Mouse (Mus musculus) adrenal gland (tissue): ENCODE data around the gene Foxp3.

Source experiments
- intact Hi-C: fragments of 180-260 bp; cut with DNase I; formaldehyde crosslinking; loops from one replicate; pipeline ENCODE4 v1.15.1; 2025

Gene Foxp3

GRCm38 (mm10) chrX:7610536-7611258 lies 37.3 kb downstream of the Foxp3 start:
- intact Hi-C loops: no loop called here

- intact Hi-C loops: no loop called here
These were observed 44.6 kb downstream of the Foxp3 start for GRCm38 (mm10) chrX:7617889-7618551.

GRCm38 (mm10) chrX:7632560-7632959 lies 59.1 kb downstream of the Foxp3 start:
- intact Hi-C loops: no loop called here

- intact Hi-C loops: no loop called here
These were observed 61.7 kb downstream of the Foxp3 start for GRCm38 (mm10) chrX:7635101-7635500.

- intact Hi-C loops: no loop called here
These were observed 65.1 kb downstream of the Foxp3 start, which contains the start of gene Syp for GRCm38 (mm10) chrX:7638401-7639091. Gene Syp (plus strand): TSS chrX:7638471.

GRCm38 (mm10) chrX:7639536-7640325 lies 66.3 kb downstream of the Foxp3 start:
- intact Hi-C loops: no loop called here

GRCm38 (mm10) chrX:7640785-7641184 lies 67.3 kb downstream of the Foxp3 start:
- intact Hi-C loops: no loop called here
